Mouse (Mus musculus) bone marrow, adult 2 months (tissue): ENCODE measurements around the gene Wdsub1.

Source experiments
- CTCF ChIP-seq: fragments of 200-500 bp; IDR thresholded peaks from 2 replicates; pipeline ENCODE4 v1.5.1; 2011; ENCODE audit warnings: low read length, control low read depth; ENCODE audit not compliant: control insufficient read depth, insufficient read depth
- POLR2A ChIP-seq: fragments of 200-500 bp; IDR thresholded peaks from 2 replicates; pipeline ENCODE4 v1.6.1; 2011; ENCODE audit warnings: low read depth, mild to moderate bottlenecking, control low read depth, low read length, borderline replicate concordance; ENCODE audit not compliant: control insufficient read depth

- TF ChIP-seq CTCF (no peak), POLR2A (no peak)
These were observed 43.6 kb downstream of the Wdsub1 start for GRCm38 (mm10) chr2:59838825-59839224.
